Mouse (Mus musculus) intestine, embryonic 16.5 days (tissue): ENCODE measurements around the gene Ptprk. TPM values are rescaled to one million over a fixed set of nuclear protein-coding genes. Genes with fewer than 3 reads are reported as not detected.

Source experiments
- ATAC-seq: fragments of 200-750 bp; cut with Nextera tagmentation; 2 replicates; pipeline ENCODE4 v1.8.0; 2017; ENCODE audit warnings: moderate TSS enrichment, moderate library complexity
- H3K27ac ChIP-seq: fragments of 300-500 bp; sonication (generic); 2 replicates; pipeline ENCODE4 v1.5.1; 2014; ENCODE audit warnings: mild to moderate bottlenecking, low read length
- H3K27me3 ChIP-seq: fragments of 300-500 bp; sonication (generic); replicated peaks from 2 replicates; pipeline ENCODE4 v1.6.1; 2014; ENCODE audit warnings: low read length, control low read depth, mixed read lengths; ENCODE audit not compliant: control insufficient read depth, insufficient read depth
- H3K36me3 ChIP-seq: fragments of 300-500 bp; sonication (generic); 2 replicates; pipeline ENCODE4 v1.6.1; 2014; ENCODE audit warnings: low read length, control low read depth; ENCODE audit not compliant: control insufficient read depth, insufficient read depth
- H3K4me1 ChIP-seq: fragments of 300-500 bp; sonication (generic); 2 replicates; pipeline ENCODE4 v1.6.1; 2014; ENCODE audit warnings: low read length, control low read depth, mixed read lengths; ENCODE audit not compliant: control insufficient read depth, insufficient read depth
- H3K4me2 ChIP-seq: fragments of 300-500 bp; sonication (generic); 2 replicates; pipeline ENCODE4 v1.6.1; 2014; ENCODE audit warnings: low read depth, low read length, control low read depth
- H3K4me3 ChIP-seq: fragments of 300-500 bp; sonication (generic); 2 replicates; pipeline ENCODE4 v1.5.1; 2014; ENCODE audit warnings: mild to moderate bottlenecking, low read length
- H3K9ac ChIP-seq: fragments of 300-500 bp; sonication (generic); 2 replicates; pipeline ENCODE4 v1.6.1; 2014; ENCODE audit warnings: low read depth, low read length
- H3K9me3 ChIP-seq: fragments of 300-500 bp; sonication (generic); 2 replicates; pipeline ENCODE4 v1.6.1; 2016; ENCODE audit warnings: low read length, control low read depth; ENCODE audit not compliant: control insufficient read depth
- WGBS: fragments of 180-500 bp; shearing (Covaris S2); extraction: QIAGEN DNeasy Blood & Tissue Kit; methylation state at CpG from one replicate; pipeline ENCODE4 v1.1.7; 2014; 5-methylcytosine and 5-hydroxymethylcytosine counted together
- polyA plus RNA-seq: library from polyadenylated mRNA; unstranded; fragments of >200 nt; fragmentation: Nextera tagmentation; extraction: Ambion mirVana; gene quantifications from 2 replicates; pipeline ENCODE4 v1.2.1, GENCODE M21; 2015

The Ptprk gene
- polyA plus RNA-seq, 1 experiment from 2014 or later = 34.6 TPM

GRCm38 (mm10) chr10:28540595-28540994 is 466.0 kb downstream of the Ptprk start:
- ATAC-seq = no peak

GRCm38 (mm10) chr10:28542754-28543153 is 468.1 kb downstream of the Ptprk start:
- Histone ChIP-seq H3K27me3 (no peaks in the 10 kb centered on the region), H3K27ac (no peak overlapping the region), H3K9me3 (no peaks in the 10 kb centered on the region), H3K4me2 (no peak overlapping the region), H3K36me3 (no peaks in the 10 kb centered on the region), H3K9ac (no peak overlapping the region), H3K4me3 (no peak overlapping the region), H3K4me1 (no peaks in the 10 kb centered on the region)
- 80% methylated on average over 1 of the region's 1 CpGs for WGBS
- no peak for ATAC-seq

More at GRCm38 (mm10) chr10:28540595-28540994, 466.0 kb downstream of the Ptprk start:
- H3K4me2 ChIP-seq = no peak overlapping the region
- H3K27me3 ChIP-seq = no peaks in the 10 kb centered on the region
- 76% methylated on average over 4 of the region's 4 CpGs for WGBS
- H3K4me3 ChIP-seq = no peak overlapping the region
- H3K9me3 ChIP-seq = no peaks in the 10 kb centered on the region
- H3K27ac ChIP-seq = no peak overlapping the region
- no peaks in the 10 kb centered on the region for H3K36me3 ChIP-seq
- H3K4me1 ChIP-seq = no peaks in the 10 kb centered on the region
- no peak overlapping the region for H3K9ac ChIP-seq

DNA sequence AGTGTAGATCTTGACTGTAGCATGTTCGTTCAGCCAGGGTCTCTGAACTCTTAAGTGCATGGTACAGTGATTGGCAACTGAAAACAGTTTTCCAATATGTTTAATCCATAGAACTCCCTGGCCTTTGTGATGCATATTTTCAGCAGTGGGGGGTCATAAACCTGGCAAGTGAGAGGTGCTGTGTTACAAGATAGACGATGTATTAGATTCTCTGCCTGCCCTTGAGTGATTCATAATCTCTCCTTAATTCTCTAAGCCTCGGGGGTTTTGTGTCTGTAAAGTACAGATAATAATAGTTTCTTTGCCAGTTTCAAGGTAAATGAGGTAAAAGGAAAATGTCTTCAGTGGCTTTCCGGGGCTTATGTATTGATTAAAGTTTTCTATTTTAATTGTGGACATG is 475.9 kb downstream of the Ptprk start:
- Histone ChIP-seq H3K36me3 (no peaks in the 10 kb centered on the region), H3K9me3 (no peaks in the 10 kb centered on the region), H3K27ac (no peak overlapping the region), H3K9ac (no peak overlapping the region), H3K4me3 (no peak overlapping the region), H3K4me1 (no peaks in the 10 kb centered on the region), H3K27me3 (no peaks in the 10 kb centered on the region), H3K4me2 (no peak overlapping the region)
- 52% methylated on average over 4 of the region's 4 CpGs for WGBS
- no peak for ATAC-seq

DNA sequence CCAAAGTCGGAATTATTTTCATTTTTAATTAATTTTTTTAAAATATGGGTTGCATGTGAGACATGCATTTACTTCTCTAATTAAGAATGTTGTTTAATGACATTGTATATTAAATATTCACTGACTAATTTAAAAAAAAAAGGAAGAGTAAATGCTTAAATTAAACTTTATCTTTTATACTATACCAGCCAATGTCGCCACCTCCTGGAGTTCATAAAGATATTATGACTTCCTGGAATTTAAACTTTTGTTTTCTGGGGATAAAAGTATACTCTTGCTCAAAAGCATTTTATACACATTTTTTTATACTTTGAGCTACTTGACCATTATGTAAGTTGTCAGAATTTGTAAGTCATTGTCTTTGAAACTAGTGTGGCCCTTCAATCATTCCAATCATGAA is 477.4 kb downstream of the Ptprk start:
- Histone ChIP-seq H3K9me3 (no peaks in the 10 kb centered on the region), H3K4me2 (no peak overlapping the region), H3K36me3 (no peaks in the 10 kb centered on the region), H3K9ac (no peak overlapping the region), H3K27ac (no peak overlapping the region), H3K4me1 (no peaks in the 10 kb centered on the region), H3K4me3 (no peak overlapping the region), H3K27me3 (no peaks in the 10 kb centered on the region)
- no peak for ATAC-seq
- WGBS = 87% methylated on average over 2 of the region's 2 CpGs

GRCm38 (mm10) chr10:28564110-28564674 is 489.6 kb downstream of the Ptprk start:
- H3K9me3 ChIP-seq = no peaks in the 10 kb centered on the region
- 90% methylated on average over 3 of the region's 3 CpGs for WGBS
- no peak overlapping the region for H3K9ac ChIP-seq
- H3K4me1 ChIP-seq = no peaks in the 10 kb centered on the region
- H3K4me3 ChIP-seq = no peak overlapping the region
- H3K36me3 ChIP-seq = no peaks in the 10 kb centered on the region
- no peak for ATAC-seq
- H3K27me3 ChIP-seq = no peaks in the 10 kb centered on the region
- no peak overlapping the region for H3K4me2 ChIP-seq
- no peak overlapping the region for H3K27ac ChIP-seq

GRCm38 (mm10) chr10:28566378-28566777 is 491.8 kb downstream of the Ptprk start:
- Histone ChIP-seq H3K4me2 (no peak overlapping the region), H3K4me3 (no peak overlapping the region), H3K4me1 (no peaks in the 10 kb centered on the region), H3K27me3 (no peaks in the 10 kb centered on the region), H3K27ac (no peak overlapping the region), H3K36me3 (no peaks in the 10 kb centered on the region), H3K9ac (no peak overlapping the region), H3K9me3 (no peaks in the 10 kb centered on the region)
- 88% methylated on average over 4 of the region's 4 CpGs for WGBS
- ATAC-seq = no peak

DNA sequence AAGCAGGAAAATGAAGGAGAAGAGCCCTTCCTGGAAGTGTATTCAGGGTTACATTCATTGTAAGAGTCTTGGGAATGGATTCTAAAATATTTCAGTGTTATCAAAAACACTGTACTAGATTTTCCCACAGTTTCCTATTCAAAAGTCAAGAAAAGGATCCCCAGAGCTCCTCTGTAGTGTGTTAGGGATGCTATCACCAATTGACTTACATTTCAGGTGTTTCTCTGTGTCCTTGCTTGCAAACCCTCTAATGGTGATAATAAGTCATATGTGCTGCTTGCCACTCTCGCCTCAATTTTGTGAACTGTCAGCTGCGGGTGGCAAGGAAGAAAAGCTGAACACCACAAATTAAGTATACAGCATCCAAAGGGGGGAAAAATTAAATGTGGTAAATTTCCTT is 492.2 kb downstream of the Ptprk start:
- Histone ChIP-seq H3K4me1 (no peaks in the 10 kb centered on the region), H3K9ac (no peak overlapping the region), H3K27me3 (no peaks in the 10 kb centered on the region), H3K4me3 (no peak overlapping the region), H3K27ac (no peak overlapping the region), H3K9me3 (no peaks in the 10 kb centered on the region), H3K36me3 (no peaks in the 10 kb centered on the region), H3K4me2 (no peak overlapping the region)
- WGBS = 85% methylated on average over 2 of the region's 2 CpGs
- ATAC-seq = no peak

DNA sequence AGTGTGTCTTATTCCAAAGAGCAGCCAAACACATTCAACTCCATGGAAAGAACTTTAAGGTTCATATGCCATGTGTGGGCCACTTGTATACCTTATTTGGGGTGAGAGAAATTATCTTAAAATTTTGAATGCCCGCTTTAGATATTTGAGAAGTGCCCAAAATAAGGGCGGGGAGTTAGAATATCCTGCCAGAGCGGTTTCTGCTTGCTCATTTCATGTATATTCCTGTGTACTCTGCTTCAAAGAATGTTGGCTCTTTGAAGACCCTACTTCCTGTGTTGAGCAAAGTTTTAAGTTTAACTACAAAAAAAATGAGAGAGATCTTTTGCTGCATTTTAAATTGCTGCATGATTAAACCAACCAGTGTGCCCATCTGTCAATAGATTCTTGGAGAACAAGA is 492.8 kb downstream of the Ptprk start:
- Histone ChIP-seq H3K4me1 (no peaks in the 10 kb centered on the region), H3K27ac (no peak overlapping the region), H3K9ac (no peak overlapping the region), H3K9me3 (no peaks in the 10 kb centered on the region), H3K4me2 (no peak overlapping the region), H3K27me3 (no peaks in the 10 kb centered on the region), H3K4me3 (no peak overlapping the region), H3K36me3 (no peaks in the 10 kb centered on the region)
- no peak for ATAC-seq
- WGBS = 90% methylated on average over 3 of the region's 3 CpGs

GRCm38 (mm10) chr10:28568047-28568446 is 493.4 kb downstream of the Ptprk start:
- H3K27ac ChIP-seq = no peak overlapping the region
- H3K27me3 ChIP-seq = no peaks in the 10 kb centered on the region
- H3K36me3 ChIP-seq = no peaks in the 10 kb centered on the region
- H3K4me3 ChIP-seq = no peak overlapping the region
- no peak overlapping the region for H3K9ac ChIP-seq
- H3K9me3 ChIP-seq = no peaks in the 10 kb centered on the region
- 92% methylated on average over 5 of the region's 5 CpGs for WGBS
- no peaks in the 10 kb centered on the region for H3K4me1 ChIP-seq
- no peak for ATAC-seq
- H3K4me2 ChIP-seq = no peak overlapping the region

- no peaks in the 10 kb centered on the region for H3K4me1 ChIP-seq
- no peaks in the 10 kb centered on the region for H3K9me3 ChIP-seq
- H3K9ac ChIP-seq = no peak overlapping the region
- H3K27me3 ChIP-seq = no peaks in the 10 kb centered on the region
- no peak for ATAC-seq
- no peak overlapping the region for H3K4me3 ChIP-seq
- no peaks in the 10 kb centered on the region for H3K36me3 ChIP-seq
- WGBS = 74% methylated on average over 5 of the region's 5 CpGs
- H3K27ac ChIP-seq = no peak overlapping the region
- H3K4me2 ChIP-seq = no peak overlapping the region
Observed at GRCm38 (mm10) chr10:28579596-28579995, 505.0 kb downstream of the Ptprk start.
